Mouse (Mus musculus): ENCODE measurements around the gene Retsat.

Gene Retsat

DNA sequence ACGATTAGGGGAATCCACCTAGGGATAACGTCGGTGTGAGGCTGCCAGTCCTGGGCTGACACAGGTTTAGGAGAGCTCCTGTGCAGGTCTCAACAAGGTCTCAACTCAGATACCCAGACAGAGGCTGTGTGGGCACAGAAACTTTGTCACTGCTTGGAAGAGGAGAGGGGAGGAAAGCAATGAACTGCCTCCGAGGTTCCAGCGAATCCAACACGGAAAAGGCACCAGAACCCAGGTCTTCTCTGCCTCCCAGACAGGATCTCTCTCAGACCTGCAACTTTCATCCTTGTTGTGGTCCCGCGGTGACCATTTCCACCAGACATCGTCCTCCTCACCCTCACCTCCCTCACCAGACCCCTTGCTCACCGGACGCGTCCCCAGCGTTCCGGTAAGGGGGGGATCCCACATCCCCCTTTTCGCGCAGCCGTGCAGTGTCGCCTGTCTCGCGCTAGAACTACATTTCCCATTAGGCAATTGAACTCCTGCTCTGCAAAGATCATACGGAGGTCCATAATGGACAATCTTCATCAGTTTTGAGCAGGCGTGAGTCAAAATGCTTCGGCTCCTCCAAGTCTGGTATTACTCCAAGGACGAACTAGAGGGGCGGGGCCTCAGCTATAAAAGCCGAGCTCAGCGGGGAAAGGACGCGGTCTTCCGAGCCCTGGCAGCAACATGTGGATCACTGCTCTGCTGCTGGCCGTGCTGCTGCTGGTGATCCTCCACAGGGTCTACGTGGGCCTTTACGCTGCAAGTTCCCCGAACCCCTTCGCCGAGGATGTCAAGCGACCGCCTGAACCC is at the start of gene Retsat, which contains the start of gene Elmod3:
Gene Retsat (plus strand): TSS at position 520 of the 798 bp plus-strand sequence.
Gene Elmod3 (minus strand): TSS at position 458 of the 798 bp plus-strand sequence.
- DNase-seq: peak; percentile 70 to 81

DNA sequence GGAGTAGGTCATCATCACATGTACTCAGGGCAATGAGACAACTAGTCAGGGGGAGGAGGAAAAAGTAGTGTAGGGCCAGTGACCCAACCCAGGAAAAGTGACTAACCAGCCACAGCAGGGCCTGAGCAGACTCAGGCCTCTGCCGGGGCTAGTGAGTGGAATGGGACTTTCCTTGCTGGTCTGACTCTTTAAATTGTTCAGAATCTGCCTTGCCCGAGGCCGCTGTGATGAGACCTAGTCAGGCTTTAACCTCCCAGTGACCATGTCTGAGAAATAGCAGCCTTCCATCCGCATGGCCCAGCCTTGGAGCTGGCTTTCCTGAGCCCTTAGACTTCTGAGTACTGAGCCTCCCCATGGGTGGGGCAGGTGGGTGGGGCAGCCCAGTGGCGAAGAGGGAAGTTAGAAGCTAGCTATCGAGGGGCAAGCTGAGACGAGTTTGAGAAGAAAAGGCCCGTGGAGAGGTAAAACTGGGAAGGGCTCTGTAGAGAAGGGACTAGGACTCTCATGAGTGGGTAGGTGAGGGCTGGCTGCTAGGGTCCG is 49.2 kb upstream of the Retsat start:
- no peak for DNase-seq

DNA sequence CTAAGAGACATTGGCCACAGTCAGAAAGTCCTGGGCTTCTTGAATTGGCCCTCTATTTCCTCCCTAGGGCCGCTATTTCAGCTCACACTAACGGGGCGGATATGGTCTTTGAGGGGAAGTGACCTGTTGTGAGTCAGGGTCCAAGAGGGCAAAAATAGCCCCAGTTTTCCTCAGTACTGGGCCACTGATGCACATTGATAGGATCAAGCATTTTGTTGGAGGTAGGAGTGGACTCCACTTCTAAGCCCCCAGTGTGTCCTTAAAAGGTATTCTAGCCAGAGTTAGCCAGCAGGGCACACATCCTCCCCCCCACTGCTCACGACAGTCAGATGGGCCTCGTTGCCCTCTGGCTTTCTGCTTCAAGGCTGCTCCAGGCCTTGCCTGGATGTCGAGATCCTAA is 48.2 kb upstream of the Retsat start:
- DNase-seq: no peak

DNA sequence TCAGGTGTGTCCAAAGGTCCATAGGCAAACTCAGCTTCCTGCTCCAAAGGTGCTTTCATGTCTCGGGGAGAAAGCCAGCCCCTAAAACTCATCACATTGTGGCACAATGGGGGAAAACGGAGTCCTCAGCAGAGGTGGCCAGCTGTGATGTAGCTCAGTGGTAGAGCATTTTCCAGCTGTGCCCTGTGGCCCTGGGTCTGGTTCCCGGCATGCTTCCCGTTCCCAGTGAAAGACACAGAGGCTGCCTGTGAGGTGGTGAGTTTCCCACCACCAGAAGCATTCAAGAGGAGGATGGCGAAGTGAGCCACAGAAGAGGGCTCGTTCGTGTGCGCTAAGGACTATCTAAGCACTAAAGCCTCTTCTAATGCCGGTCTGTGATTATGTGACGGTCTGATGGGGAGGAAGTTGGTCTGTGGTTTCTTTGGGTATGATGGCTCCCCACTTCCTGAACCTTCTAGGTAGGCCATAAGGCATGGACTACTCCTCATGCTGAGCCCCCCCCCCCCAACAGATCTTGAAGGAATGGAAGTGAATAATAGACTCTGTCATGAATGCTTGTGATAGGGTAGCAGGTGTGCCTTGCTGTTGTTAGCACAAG is 47.7 kb upstream of the Retsat start:
- no peak for DNase-seq

DNA sequence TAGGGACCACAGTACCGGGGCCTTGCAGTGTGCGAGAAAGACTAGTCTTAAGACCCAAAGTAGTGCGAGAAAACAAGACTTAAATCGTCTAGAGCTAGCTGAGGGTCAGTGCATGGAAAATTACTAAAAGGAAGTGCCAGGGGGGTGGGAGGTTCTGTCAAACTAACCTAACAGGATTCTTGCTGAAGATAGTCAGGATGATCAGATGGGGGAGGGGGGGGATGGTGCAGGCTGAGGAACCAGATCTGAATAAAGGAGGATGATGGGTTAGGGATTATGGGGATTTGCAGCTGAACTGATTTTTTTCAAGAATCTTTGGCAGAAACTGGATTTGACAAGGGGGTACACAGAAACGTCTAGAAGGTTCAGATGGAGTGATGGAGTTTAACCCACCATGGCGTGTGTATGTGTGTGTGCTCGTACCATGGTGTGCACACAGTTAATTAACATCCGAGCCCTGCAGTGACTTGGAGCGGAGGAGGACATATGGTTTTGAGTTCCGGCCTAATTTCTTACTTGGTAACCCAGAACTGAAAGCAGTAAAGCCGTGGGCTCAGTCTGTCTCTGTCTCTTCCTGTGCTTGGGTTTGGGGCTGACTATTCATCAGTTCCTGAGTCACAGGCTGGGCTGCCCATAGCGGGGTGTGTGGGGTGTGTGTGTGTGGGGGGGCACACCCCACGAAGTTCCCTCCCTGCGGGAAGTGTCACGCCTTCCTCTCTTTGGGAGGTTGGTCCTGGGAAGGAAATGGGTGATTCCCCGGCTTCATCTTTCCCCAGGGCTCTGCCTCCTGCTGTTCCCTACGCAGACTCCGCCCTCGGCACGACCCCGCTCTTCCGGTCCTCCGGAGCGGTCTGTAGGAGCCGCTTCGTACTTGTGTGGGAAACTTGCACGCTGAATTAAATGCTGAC is 45.9 kb upstream of the Retsat start:
- DNase-seq: peak; percentile 30 to 34

DNA sequence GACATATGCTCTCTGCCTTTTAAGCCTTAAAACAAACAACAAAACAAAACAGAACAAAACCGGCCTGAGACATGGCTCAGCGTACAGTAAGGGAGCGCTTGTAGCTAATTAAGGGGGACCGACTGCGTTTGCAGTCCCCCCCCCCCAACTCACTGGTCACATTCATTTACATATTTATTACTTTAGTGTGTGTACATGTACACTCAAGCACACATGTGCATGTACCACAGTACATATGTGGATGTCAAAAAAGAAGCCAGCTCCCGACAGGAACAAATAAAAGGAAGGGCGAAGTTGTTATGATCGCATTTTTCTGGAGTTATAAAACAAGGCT is 45.2 kb upstream of the Retsat start:
- no peak for DNase-seq

DNA sequence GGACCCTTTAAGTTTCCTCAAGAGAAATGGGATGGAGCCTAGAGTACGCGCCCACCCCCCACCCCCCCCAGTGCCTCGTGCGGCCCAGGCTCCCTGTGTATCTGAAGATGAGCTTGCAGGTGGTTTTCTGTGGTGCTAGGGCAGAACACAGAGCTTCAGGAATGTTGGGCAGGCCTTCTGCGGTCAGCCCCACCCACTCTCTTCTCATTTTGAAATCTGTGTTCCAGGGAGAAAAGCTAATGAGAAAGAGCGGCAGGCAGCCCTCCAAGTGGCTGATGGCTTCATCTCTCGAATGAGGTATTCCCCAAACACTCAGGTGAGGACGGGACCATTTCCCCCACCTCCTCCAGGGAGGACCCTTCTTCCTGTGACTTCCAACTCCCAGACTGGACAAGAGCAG is 37.5 kb upstream of the Retsat start:
- DNase-seq: no peak

DNA sequence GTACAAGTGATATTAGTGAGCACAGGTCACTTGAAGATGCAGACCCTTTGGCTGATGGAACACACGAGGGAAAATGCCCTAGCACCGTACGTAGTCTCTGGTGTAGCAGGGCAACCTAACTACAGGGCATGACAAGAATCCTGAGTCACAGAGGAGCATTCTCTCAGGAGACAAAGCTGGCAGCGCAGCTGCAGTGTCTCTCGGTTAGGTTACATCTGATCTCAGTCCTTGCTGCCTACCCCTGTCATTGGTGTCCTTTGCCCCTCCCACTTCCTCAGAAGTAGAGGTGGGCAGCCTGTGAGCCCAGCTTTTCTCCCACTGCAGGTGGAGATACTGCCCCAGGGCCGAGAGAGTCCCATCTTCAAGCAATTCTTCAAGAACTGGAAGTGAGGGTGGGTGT is 35.8 kb upstream of the Retsat start:
- no peak for DNase-seq

DNA sequence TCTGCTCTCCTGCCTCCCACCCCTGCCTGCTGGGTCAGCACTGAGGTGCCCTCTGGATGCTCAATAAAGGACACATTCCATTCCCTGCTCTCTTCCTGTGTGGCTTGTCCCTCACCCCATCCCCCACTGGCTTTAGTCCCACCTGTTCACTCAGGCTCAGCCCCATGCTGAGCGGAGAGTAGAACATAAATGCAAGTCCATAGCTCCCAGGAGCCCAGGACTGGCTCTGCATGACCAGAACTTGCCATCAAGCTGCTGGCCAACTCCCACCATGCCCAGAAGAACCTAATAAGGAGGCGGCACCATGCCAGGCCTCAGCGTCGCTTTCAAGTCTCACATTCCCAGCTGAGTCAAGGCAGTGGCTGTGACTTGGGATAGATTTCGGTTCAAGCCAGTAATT is 35.4 kb upstream of the Retsat start:
- DNase-seq: no peak

DNA sequence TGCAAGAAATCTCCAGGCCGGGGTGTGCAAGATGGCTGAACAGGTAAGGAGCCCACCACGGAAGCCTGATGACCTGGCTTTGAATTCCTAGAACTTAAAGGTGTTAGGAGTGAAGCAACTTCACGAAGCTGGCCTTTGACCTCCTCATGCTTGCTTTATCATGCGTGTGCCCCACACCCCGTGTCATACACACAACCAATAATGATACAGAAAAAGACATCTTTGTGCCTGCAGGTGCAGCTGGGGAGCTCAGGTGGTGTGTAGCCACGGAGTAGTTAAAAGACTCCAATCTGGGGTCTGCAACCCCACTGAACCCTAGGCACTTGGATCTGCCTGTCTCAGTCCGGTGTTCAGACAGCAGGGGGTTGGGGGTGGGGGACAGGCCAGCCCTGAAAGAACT is 32.8 kb upstream of the Retsat start:
- DNase-seq: no peak

DNA sequence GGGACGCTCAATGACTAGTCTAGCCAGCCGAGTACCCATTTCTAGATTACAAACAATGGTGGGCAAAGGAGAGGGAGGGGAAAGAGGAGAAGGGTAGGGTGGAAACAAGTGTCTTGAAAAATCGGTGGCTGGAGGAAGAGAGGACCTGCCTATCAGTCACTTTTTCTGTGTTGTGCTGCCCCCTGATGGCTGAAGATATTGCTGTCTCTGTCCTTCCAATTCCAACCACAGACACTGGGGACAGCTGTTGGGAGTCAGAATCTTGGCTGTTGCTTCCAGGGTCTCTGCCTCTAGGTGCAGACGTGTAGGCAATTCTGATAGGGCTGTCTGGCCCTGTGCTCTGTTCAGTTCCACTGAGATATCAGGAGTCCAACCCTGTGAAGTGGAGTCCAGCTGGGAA is 32.2 kb upstream of the Retsat start:
- DNase-seq: peak; percentile 83 to 91

DNA sequence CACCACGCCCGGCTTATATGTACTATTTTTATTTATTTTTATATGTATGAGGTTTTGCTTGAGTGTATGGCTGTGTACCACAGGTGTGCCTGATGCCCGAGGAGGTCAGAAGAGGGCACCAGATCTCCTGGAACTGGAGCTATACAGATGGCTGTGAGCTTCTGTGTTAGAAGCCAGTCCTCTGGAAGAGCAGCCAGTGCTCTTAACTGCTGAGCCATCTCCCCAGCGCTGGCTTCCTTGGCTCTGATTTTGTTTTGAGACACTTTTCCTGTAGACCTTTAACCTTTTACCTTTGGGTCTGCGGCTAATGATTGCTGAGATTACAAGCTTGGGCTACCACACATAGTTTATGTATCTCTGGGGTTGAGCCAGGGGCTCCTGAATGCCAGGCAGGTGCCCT is 30.8 kb upstream of the Retsat start:
- no peak for DNase-seq

DNA sequence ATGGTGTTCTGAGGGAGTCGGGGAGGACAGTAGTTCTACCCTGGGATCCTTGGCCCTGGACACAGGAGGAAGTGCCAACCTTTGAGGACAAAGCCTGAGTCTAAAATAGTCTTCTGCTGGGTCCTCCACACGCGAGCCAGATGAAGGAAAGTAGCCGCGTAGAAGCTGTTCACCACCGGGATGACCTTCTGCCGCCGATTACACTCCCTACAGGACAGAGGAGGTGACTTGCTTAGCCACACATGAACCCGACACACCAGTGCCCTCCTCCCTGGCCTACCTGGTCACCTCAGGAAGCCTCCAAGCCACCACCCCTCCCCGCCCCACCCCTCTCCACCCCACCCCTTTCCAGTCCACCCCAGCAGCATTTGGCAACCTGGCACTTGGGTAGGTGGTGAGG is 29.5 kb upstream of the Retsat start:
- DNase-seq: no peak

DNA sequence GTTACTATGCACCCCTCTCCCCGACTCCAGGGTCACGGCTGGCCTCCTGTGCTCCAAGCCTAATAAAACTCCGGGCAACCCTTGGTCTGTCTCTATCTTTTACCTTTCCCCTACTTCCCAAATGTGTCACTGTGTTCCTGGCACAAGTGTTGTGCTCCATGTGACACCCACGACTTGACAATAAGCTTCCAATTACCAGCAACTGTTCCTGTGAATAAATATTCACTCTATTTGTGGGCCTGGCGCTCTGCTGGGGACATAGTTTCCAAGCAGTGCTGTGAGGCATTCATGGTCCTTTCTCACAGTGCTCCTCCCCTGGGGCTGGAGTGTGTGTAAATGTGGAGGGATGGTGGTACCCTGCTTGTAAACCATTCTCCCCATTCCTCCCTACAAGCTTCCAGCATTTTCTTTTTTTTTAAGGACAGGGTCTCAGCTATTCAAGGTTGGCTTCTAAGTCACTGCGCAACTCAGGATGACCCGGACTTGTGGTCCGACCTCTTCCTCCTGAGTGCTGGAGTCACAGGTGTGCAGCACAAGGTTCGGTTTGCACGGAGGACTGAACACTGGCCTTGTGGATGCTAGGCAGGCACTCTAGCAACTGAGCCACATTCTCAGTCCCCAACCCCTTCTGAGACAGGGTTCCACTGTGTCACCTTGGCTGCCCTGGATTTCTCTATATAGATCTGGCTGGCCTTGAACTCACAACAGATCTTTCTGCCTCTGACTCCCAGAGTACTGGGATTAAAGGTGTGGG is 27.5 kb upstream of the Retsat start:
- no peak for DNase-seq

DNA sequence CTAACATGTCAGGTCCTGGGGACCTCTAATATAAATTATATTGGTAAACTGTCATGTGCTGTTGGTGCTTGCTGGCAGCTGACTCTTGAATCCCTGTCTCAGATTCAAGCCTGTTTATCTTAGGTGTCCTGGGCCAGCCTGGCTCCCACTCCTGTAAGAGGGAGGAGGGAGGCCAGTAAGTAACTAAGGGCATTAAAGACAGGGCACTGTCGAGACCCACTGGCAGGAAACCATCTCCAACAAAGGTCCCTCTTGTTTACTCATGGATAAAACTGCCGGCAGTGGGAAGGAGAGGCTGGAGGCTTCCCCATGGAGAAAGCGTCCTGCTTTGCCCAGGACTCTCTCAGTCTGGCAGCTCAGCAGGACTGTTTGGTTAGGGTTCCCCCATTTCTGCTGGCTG is 26.4 kb upstream of the Retsat start:
- DNase-seq: no peak

DNA sequence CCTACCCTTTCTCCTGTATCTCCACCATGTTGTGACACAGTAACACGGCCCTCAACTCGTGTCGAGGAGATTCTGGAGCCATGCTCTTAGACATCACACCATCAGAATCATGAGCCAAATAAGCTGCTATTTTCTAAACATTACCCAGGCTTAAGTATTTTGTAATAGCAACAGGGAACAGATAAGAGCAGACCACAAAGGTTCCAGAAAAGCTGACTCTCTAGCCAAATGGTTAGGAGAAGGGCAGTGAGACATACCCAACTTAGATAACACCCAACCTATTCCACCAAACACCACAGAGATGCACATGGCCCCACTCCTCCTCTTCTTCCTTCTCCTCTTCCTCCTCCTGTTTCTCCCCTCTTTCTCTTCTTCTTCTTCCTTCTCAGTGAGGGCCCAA is 22.2 kb upstream of the Retsat start:
- DNase-seq: no peak

DNA sequence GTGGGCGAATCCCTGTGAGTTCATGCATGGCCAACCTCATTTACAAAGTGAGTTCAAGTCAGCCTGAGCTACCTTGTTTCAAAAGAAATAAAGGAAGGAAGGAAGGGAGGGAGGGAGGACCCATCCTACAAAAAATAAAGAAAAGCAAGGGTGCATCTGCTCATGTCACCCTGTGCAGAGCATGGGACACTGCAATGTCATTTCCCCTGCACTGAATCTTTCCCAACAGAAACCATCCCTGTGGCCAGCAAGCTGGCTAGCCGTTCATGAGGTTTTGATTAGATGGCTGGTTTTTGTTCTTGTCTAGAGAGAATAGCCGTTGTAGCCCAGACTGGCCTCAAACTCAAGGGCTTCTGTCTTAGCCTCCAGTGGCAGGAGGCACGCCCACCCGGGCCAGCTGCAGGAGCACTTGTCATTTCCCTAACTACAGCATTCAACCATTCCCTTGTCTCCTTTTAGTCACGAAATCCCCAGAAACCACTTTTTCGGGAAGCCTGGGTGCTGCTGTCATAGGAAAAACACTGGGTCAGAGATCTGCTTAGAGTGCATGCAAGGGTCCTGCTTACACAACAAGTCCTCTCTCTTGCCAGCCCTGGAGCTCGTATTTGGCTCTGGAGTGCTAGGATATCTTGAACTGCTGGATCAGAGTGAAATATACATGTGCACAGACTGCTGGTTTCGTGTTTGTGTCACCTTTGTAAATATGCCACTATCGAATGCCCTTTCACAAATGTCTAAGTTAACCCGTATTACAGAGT is 16.5 kb upstream of the Retsat start:
- DNase-seq: no peak

DNA sequence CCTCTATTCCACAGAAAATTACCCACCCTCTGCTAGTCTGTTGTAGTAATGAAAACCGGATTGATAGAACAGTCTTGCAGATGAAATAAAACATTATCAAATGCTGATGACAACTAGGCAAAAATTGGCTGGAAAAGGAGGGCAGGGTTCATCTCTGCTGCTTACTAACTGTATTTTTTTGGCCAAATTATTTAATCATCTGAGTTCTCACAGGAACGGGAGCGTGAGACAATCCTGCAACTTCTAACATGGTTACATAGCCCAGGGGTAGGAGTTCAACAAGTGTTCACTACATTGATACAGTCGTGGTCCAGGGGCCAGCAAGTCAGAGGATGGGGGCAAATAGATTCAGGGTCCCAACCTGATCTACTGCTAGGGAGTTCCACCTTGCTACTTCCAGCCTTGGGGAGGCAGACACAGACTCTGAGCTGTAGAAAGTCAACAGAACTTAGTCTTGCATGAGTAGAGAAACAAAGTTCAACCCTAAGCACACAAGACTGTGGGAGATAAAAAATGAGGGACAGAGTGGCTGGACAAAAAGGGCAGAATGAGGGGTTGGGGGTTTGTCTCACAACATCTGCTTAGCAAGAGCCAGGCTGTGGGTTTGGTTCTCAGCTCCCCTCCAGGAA is 14.9 kb upstream of the Retsat start:
- no peak for DNase-seq

DNA sequence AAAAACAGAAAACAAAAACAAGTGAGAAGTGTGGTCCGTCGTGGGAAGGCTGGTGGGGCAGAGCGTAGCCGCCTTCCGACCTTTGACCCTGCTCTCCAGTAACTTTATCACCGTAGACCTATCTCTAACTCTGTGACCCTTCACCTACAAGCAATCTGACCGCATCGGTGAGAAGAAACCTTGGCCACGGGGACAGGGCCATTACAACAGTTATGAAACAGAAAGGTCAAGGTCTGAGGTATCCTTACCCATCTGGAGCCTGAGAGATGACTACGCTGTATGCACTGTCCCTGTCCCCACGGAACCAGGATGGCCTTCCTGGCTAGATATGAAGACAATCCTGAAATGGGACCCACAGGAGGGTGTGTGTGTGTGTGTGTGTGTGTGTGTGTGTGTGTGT is 14.1 kb upstream of the Retsat start:
- no peak for DNase-seq

DNA sequence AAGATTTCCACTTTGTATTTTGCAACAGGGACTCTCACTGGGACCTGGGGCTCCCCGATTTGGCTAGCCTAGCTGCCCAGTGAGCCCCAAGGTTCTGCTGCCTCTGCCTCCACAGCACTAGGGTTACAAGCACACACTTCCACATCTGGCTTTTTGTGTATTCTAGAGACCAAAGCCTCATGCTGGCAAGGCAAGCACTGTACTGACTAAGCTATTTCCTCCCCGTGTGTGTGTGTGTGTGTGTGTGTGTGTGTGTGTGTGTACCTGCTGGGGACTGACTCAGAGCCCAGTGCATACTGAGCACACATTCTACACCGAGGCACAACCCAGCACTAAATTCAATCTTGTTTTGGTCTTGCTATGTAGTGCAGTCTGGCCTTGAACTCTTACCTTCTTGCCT is 11.6 kb upstream of the Retsat start:
- no peak for DNase-seq

DNA sequence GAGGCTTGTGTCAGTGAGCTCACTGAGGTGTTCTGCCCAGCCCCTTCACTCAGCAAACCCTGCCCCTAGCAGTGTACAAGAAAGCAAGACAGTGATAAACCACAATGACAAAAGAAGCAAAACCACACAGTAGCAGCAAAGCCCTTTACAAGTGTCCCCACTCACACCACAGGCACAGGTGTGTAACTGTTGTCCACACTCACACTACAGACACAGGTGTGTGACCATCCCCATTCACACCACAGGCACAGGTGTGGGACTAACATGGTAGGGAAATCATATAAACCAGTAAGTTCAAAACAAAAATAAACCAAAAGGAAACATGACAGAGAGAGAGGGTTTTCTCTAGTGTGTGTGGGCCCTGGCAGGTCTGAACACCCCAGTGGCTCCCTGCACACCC is 10.0 kb upstream of the Retsat start:
- DNase-seq: no peak
